Mouse (Mus musculus): ENCODE measurements around the gene Slc35e1.

GRCm38 (mm10) chr8:72500521-72500931 is 8.1 kb upstream of the Slc35e1 start:
- TF ChIP-seq CTCF (IDR thresholded peaks at IDR 0.05; ENCODE audit: low read depth) (no peak), EP300 (IDR thresholded peaks at IDR 0.05; ENCODE audit: low read depth) (no peak)
